Mouse (Mus musculus): ENCODE measurements at regions not wholly inside any gene's neighbourhood (a gene's known extent, or its start where the extent isn't known, plus 50 kb on each side); places are given as distances from the start of the nearest gene placed in this dataset.
A peak's percentile ranks its signal among the peaks of the same experiment; 100 is the strongest.

DNA sequence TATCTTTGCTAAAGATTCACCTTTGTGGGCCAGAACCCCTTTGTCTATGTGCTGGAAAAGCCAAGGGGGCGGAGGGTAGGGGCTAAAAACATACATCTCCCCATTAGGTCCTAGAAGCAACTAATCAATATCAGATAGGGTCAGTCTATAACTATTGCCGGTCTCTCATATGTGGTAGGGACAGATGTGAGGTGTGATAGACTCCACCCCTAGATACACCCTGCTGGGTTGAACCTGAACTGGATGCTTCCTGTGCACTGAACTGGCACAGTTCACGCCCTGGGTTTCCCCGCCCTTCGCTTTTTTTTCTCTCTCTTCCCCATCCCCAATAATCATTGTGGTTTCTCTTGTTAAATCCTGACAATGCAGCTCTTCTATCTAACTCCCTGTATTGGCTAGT is 270.3 kb upstream of the Gpc5 start:
- Histone ChIP-seq H3K4me1 (replicated peaks) (peaks cover 10% of the 10 kb centered on the region), H3K4me2 (no peak overlapping the region), H3K4me3 (no peak overlapping the region), H3K27ac (replicated peaks) (no peak overlapping the region), H3K9ac (no peak overlapping the region), H3K27me3 (no peaks in the 10 kb centered on the region), H3K9me3 (no peaks in the 10 kb centered on the region), H3K36me3 (no peaks in the 10 kb centered on the region)
- WGBS, result 73% methylated on average over 5 of the region's 5 CpGs
- ATAC-seq (ENCODE audit: low read depth), result no peak

DNA sequence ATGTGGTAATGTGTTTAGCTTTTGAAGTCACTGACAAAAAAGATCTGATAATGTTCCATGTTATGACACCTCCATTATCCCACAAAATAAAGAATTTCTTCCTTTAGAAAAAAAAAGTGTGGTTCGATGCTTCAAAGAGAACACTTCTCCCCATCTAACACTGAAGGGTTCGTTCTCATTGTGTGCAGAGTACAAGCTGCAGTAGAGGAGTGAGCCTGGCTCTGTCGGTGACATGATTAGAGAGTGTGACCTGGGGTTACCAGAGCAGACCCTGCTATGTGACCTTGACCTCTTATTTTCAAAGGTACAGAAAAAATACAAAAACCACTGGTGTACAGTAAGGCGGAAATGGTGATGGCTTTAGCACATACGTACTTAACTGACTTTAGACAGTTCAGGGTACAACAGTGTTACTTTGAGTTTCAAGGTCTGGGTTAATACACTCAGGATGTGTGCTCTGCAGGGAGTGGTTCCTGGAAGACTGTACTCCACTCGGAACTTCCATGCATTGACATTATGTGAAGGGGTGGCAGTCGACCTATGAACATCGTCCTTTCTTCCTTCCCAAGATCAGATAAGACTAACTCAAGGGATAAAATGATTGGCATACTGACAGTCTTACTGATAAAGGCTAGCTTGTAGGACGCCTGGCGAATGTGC is 265.2 kb upstream of the Gpc5 start:
- no peak for ATAC-seq (ENCODE audit: low read depth)

DNA sequence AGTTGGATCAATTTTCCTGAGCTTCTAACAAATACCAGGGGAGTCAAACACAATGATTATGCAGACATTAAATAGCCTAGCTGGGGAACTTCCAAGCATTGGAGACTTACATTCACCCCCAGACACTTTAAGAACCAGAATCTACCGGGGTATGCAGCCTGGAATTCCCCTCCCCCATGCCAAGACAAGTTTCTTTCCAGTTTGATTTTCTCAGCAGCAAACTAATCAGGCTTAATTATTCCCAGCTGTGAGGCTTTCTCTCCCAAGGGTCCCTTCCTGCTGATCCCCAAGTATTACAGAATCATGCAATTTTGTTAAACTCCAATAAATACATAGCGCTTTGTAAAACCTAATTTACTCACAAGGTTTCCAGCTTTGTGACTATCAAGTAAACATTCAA is 262.7 kb upstream of the Gpc5 start:
- WGBS, result 39% methylated on average over 2 of the region's 2 CpGs
- no peak overlapping the region for H3K4me3 ChIP-seq
- no peaks in the 10 kb centered on the region for H3K27me3 ChIP-seq
- no peak overlapping the region for H3K27ac ChIP-seq (replicated peaks)
- ATAC-seq (ENCODE audit: low read depth), result no peak; the same call in 1 of the 2 replicates
- no peak overlapping the region for H3K4me2 ChIP-seq
- no peak overlapping the region for H3K9ac ChIP-seq
- H3K36me3 ChIP-seq, result no peaks in the 10 kb centered on the region
- H3K4me1 ChIP-seq (replicated peaks), result no peaks in the 10 kb centered on the region
- no peaks in the 10 kb centered on the region for H3K9me3 ChIP-seq

More for the DNA sequence above, 265.2 kb upstream of the Gpc5 start:
- Histone ChIP-seq H3K4me2 (no peak overlapping the region), H3K27ac (replicated peaks) (no peak overlapping the region), H3K9ac (no peak overlapping the region), H3K4me3 (no peak overlapping the region), H3K4me1 (replicated peaks) (no peaks in the 10 kb centered on the region), H3K9me3 (no peaks in the 10 kb centered on the region), H3K27me3 (no peaks in the 10 kb centered on the region), H3K36me3 (no peaks in the 10 kb centered on the region)
- 83% methylated on average over 10 of the region's 10 CpGs for WGBS

DNA sequence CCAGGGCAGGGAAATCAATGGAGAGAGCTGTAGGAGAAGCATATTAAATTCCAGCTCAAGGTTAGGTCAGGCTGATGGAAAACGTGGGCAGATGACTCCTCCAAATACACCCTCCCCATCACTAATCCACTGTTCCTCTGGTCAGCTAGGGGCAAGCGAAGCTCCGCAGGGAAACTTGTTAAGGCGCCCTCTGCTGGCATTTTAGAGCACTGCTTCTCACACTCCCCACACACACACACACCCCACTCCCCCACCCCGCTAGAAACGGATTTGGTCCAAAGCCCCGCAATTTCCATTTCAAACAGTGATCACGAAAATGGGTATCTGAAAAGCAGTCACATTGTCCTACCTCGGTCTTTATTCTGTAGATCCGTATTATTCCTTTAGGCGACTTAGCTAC is 259.0 kb upstream of the Gpc5 start:
- Histone ChIP-seq H3K27ac (replicated peaks) (no peak overlapping the region), H3K36me3 (no peaks in the 10 kb centered on the region), H3K4me2 (no peak overlapping the region), H3K27me3 (no peaks in the 10 kb centered on the region), H3K4me3 (no peak overlapping the region), H3K4me1 (replicated peaks) (peaks cover 5% of the 10 kb centered on the region), H3K9ac (no peak overlapping the region), H3K9me3 (no peaks in the 10 kb centered on the region)
- WGBS, result 59% methylated on average over 11 of the region's 11 CpGs
- ATAC-seq (ENCODE audit: low read depth), result no peak

DNA sequence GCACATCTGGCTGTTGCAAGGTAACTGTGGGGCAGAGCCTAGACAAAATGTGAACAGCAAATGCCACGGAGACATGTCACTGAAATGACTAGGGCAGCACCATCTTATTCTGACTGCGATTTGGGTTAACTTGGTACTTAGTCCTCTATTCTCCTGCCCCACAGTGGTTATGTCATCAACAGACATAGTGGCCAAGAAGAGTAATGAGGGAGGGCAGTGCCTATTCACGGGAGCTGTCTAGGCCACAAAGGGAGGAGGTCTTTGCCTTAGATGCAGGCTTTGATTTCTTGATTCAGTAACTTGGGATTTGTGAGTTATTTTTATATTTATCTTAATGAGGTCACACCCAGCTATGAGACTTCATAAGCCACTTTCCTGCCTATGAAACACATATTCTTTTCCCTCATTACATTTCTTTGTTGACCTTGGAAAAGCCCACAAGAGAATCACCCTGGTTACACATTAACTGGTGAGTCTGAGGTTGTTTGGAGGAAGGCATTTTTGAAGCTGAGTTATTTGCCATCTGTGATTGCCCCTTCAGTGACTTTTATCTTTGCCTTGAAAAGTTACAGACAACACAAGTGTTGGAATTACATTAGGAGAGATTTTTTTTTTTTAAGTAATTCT is 255.2 kb upstream of the Gpc5 start:
- whole genome bisulfite sequencing, result 21% methylated on average over 3 of the region's 3 CpGs
- Histone ChIP-seq H3K9ac (no peak overlapping the region), H3K4me2 (no peak overlapping the region), H3K36me3 (no peaks in the 10 kb centered on the region), H3K27ac (replicated peaks) (no peak overlapping the region), H3K9me3 (no peaks in the 10 kb centered on the region), H3K4me1 (replicated peaks) (peaks cover 11% of the 10 kb centered on the region), H3K27me3 (0 out of 2 replicates have a peak, but pooled peaks cover 4% of the 10 kb centered on the region), H3K4me3 (no peak overlapping the region)
- no peak for ATAC-seq (ENCODE audit: low read depth)

DNA sequence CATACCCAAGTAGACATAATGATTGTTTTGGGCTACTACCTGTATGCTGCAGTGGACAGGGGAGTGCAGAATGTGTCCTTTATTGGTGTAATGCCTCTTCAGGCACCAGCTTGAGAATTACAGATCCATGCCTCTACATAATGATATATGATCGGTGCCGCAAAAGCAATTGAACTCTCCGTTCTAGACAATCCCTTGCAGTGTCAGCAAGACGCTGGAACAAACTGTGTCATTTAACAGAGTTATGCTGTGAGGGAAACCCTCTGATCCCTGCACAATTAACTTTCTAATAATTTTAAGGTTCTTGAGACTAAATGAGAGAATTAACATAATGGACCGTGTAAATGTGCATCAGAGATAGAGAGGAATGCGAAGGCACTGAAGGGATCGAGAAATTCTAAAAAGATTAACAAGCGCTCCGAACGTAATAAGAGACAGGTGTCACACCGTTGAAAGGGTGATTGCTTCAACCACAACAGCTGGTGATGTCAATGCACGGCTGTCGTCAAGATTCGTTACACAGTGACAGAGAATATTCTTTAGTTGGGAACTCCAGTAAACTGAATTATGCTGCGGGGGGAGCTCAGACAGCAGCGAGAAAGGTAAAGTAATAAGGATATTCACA is 254.3 kb upstream of the Gpc5 start:
- Histone ChIP-seq H3K9me3 (no peaks in the 10 kb centered on the region), H3K27me3 (0 out of 2 replicates have a peak, but pooled peaks cover 4% of the 10 kb centered on the region), H3K9ac (no peak overlapping the region), H3K4me1 (replicated peaks) (peaks cover 12% of the 10 kb centered on the region), H3K4me3 (no peak overlapping the region), H3K4me2 (peak overlapping the region; percentile 40), H3K36me3 (no peaks in the 10 kb centered on the region), H3K27ac (replicated peaks) (no peak overlapping the region)
- ATAC-seq (ENCODE audit: low read depth), result peak; percentile 32; the same call in 1 of the 2 replicates
- 18% methylated on average over 16 of the region's 16 CpGs for WGBS

DNA sequence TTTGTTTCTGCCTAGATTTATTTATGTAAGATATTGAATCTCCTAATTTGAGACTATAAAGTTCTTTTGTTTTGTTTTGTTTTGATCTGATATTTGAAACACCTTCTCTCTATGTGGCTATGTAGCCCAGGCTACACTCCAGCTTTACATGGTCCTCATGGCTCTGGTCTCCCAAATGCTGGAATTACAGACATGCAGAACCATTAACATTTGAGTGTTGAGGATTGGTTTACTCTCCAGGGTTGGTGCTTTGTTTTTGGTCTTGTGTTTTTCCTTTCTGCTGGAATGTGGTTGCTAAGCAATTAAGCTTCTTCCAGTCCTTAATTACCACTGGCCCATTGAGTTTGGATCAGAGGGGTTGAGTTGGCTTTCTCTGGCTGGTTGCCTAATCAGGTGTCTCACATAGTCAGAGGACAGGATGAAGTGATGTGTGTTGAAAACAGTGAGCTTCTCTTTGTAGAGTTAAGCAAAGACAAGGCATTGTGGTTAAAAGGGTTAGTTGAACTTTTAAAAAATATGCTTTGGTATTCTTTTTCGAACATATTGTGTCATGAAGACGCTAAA is 252.6 kb upstream of the Gpc5 start:
- no peak overlapping the region for H3K9ac ChIP-seq
- ATAC-seq (ENCODE audit: low read depth), result no peak
- 0 out of 2 replicates have a peak, but pooled peaks cover 4% of the 10 kb centered on the region for H3K27me3 ChIP-seq
- no peak overlapping the region for H3K4me3 ChIP-seq
- no peak overlapping the region for H3K4me2 ChIP-seq
- 75% methylated on average over 2 of the region's 2 CpGs for WGBS
- H3K27ac ChIP-seq (replicated peaks), result no peak overlapping the region
- no peaks in the 10 kb centered on the region for H3K36me3 ChIP-seq
- peaks cover 17% of the 10 kb centered on the region for H3K4me1 ChIP-seq (replicated peaks)
- no peaks in the 10 kb centered on the region for H3K9me3 ChIP-seq

DNA sequence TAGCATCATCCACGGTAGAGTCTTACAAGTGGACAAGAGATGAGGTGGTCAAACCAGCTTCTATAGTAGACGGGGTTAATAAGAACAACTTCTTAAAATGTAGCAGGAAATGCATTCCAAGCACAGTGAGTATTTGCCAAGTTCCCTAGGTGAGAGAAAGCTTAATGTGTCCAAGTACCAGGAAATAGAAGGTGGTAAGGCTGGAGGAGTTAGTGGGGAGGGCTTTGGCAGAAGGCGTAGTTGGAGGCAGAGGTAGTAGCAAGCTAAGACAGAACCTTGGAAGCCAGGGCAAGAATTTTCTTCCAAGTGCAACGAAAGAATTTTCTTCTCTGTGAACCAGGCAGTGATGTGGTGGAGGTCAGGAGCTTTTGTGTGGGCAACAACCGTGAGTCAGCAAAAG is 251.2 kb upstream of the Gpc5 start:
- no peak overlapping the region for H3K4me2 ChIP-seq
- 91% methylated on average over 5 of the region's 5 CpGs for WGBS

DNA sequence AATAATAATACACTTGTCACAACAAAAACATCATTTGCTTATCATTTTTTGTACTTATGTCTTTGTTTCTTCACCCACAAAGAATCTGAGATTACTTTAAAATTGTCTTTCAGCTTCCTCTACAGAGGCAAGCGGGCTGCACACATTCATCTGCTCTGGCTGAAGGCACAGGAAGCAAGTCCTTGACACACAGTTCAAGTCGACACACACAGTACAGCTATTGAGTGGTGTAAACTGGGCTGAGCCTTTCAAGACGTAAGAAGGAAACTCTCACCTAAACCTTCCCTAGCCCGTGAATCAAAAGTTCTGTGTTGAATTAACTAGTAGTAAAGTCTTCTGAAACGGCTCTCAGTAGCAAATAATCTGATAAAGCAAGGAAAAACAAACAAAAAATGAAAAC is 250.5 kb upstream of the Gpc5 start:
- no peak overlapping the region for H3K4me3 ChIP-seq
- H3K4me2 ChIP-seq, result no peak overlapping the region
- ATAC-seq (ENCODE audit: low read depth), result no peak
- H3K4me1 ChIP-seq (replicated peaks), result peaks cover 17% of the 10 kb centered on the region
- H3K9ac ChIP-seq, result no peak overlapping the region
- no peaks in the 10 kb centered on the region for H3K9me3 ChIP-seq
- no peaks in the 10 kb centered on the region for H3K36me3 ChIP-seq
- no peak overlapping the region for H3K27ac ChIP-seq (replicated peaks)
- H3K27me3 ChIP-seq, result 0 out of 2 replicates have a peak, but pooled peaks cover 4% of the 10 kb centered on the region
- WGBS, result 60% methylated on average over 5 of the region's 5 CpGs

More for the DNA sequence above, 251.2 kb upstream of the Gpc5 start:
- H3K27ac ChIP-seq (replicated peaks), result no peak overlapping the region
- ATAC-seq (ENCODE audit: low read depth), result no peak
- no peaks in the 10 kb centered on the region for H3K36me3 ChIP-seq
- H3K9ac ChIP-seq, result no peak overlapping the region
- H3K27me3 ChIP-seq, result 0 out of 2 replicates have a peak, but pooled peaks cover 4% of the 10 kb centered on the region
- peaks cover 17% of the 10 kb centered on the region for H3K4me1 ChIP-seq (replicated peaks)
- no peak overlapping the region for H3K4me3 ChIP-seq
- no peaks in the 10 kb centered on the region for H3K9me3 ChIP-seq

DNA sequence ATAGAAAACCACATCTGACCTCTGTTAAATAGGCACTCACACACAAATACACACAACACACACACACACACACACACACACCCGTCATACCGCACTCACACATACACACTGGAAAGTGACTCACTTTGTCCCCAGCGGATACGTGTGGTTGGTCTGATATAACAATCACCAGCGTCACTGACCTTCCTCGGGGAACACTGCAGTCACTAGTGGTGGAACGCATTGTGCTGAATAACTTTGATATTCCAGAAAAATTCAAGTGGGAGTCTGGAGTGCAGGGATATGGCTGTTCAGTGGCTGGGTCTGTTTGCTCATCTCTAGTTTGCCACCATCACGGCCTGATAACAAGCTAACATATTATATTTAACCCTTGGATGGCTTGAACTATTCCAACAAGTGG is 249.7 kb upstream of the Gpc5 start:
- ATAC-seq (ENCODE audit: low read depth), result no peak
- Histone ChIP-seq H3K27me3 (0 out of 2 replicates have a peak, but pooled peaks cover 4% of the 10 kb centered on the region), H3K4me2 (no peak overlapping the region), H3K4me3 (no peak overlapping the region), H3K9me3 (no peaks in the 10 kb centered on the region), H3K27ac (replicated peaks) (no peak overlapping the region), H3K9ac (no peak overlapping the region), H3K4me1 (replicated peaks) (peaks cover 17% of the 10 kb centered on the region), H3K36me3 (no peaks in the 10 kb centered on the region)
- 81% methylated on average over 8 of the region's 8 CpGs for WGBS

DNA sequence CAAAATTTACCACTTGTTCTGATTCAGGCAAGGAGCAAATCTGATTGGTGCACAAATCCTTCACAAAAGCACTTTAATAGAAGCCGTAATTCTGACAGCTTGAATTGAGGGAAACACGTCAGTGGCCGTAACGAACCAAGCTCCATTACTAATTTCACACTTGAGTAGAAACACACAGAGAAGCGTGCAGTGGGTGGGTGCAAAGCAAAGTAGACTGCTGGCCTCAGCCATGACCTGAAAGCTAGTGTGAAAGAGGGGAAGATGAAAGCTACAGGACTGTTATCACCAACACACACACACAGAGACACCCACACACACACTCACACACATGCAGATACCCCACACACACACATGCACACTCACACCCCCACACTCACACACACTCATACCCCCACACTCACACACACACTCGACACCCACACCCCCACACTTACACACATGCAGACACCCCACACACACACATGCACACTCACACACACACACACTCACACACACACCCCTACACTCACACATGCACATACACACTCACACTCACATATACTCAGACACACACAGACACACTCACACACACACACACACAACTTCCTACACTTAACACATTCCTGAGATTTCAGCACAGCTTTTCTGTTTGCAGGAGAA is 248.8 kb upstream of the Gpc5 start:
- ATAC-seq (ENCODE audit: low read depth), result peak; percentile 40; the same call in 1 of the 2 replicates
- Histone ChIP-seq H3K9me3 (no peaks in the 10 kb centered on the region), H3K4me1 (replicated peaks) (peaks cover 10% of the 10 kb centered on the region), H3K4me3 (no peak overlapping the region), H3K9ac (no peak overlapping the region), H3K27ac (replicated peaks) (no peak overlapping the region), H3K27me3 (0 out of 2 replicates have a peak, but pooled peaks cover 4% of the 10 kb centered on the region), H3K36me3 (no peaks in the 10 kb centered on the region), H3K4me2 (no peak overlapping the region)
- 23% methylated on average over 6 of the region's 6 CpGs for WGBS

Data from neural tube, embryonic 13.5 days (tissue).